Mouse (Mus musculus) midbrain, embryonic 13.5 days (tissue): ENCODE results near the gene Gm21954. TPM values are rescaled to one million over a fixed set of nuclear protein-coding genes. Genes with fewer than 3 reads are reported as not detected.
A peak's percentile ranks its signal among the peaks of the same experiment; 100 is the strongest.

ENCODE experiments used
- ATAC-seq: fragments of 200-750 bp; cut with Nextera tagmentation; 2 replicates; pipeline ENCODE4 v1.8.0; 2017; ENCODE audit warnings: mild to moderate bottlenecking, moderate TSS enrichment, moderate library complexity
- H3K27ac ChIP-seq: fragments of 300-500 bp; sonication (generic); 2 replicates; pipeline ENCODE4 v1.5.1; 2015; ENCODE audit warnings: inconsistent platforms, mild to moderate bottlenecking, moderate library complexity
- H3K27me3 ChIP-seq: fragments of 300-500 bp; sonication (generic); 2 replicates; pipeline ENCODE4 v1.6.1; 2015; ENCODE audit warnings: mild to moderate bottlenecking, inconsistent platforms
- H3K36me3 ChIP-seq: fragments of 300-500 bp; sonication (generic); 2 replicates; pipeline ENCODE4 v1.6.1; 2015; ENCODE audit warnings: mild to moderate bottlenecking, inconsistent platforms
- H3K4me1 ChIP-seq: fragments of 300-500 bp; sonication (generic); replicated peaks from 2 replicates; pipeline ENCODE4 v1.6.1; 2015; ENCODE audit warnings: inconsistent platforms
- H3K4me2 ChIP-seq: fragments of 300-500 bp; sonication (generic); replicated peaks from 2 replicates; pipeline ENCODE4 v1.6.1; 2015; ENCODE audit warnings: moderate library complexity, mild to moderate bottlenecking, inconsistent platforms
- H3K4me3 ChIP-seq: fragments of 300-500 bp; sonication (generic); replicated peaks from 2 replicates; pipeline ENCODE4 v1.5.1; 2015; ENCODE audit warnings: mild to moderate bottlenecking, inconsistent platforms
- H3K9ac ChIP-seq: fragments of 300-500 bp; sonication (generic); replicated peaks from 2 replicates; pipeline ENCODE4 v1.6.1; 2015; ENCODE audit warnings: mild to moderate bottlenecking, inconsistent platforms
- H3K9me3 ChIP-seq: fragments of 300-500 bp; sonication (generic); 2 replicates; pipeline ENCODE4 v1.6.1; 2016; ENCODE audit warnings: mild to moderate bottlenecking, inconsistent platforms
- WGBS: fragments of 180-500 bp; shearing (Covaris S2); methylation state at CpG from one replicate; pipeline ENCODE4 v1.1.7; 2015; 5-methylcytosine and 5-hydroxymethylcytosine counted together
- polyA plus RNA-seq: library from polyadenylated mRNA; unstranded; fragments of >200 nt; fragmentation: Nextera tagmentation; extraction: Ambion mirVana; gene quantifications from 2 replicates; pipeline ENCODE4 v1.2.1, GENCODE M21; 2015

The Gm21954 gene
- polyA plus RNA-seq, 1 experiment from 2014 or later: not detected

GRCm38 (mm10) chr3:55492021-55492420 is 20.0 kb upstream of the Gm21954 start:
- Histone ChIP-seq H3K27ac (no peak overlapping the region), H3K27me3 (no peaks in the 10 kb centered on the region), H3K4me1 (peaks cover 11% of the 10 kb centered on the region; the same call in 1 of the 2 replicates), H3K9me3 (no peaks in the 10 kb centered on the region), H3K36me3 (peaks cover 43% of the 10 kb centered on the region), H3K4me3 (no peak overlapping the region), H3K9ac (no peak overlapping the region), H3K4me2 (no peak overlapping the region)
- 68% methylated on average over 6 of the region's 6 CpGs for WGBS
- ATAC-seq: no peak

DNA sequence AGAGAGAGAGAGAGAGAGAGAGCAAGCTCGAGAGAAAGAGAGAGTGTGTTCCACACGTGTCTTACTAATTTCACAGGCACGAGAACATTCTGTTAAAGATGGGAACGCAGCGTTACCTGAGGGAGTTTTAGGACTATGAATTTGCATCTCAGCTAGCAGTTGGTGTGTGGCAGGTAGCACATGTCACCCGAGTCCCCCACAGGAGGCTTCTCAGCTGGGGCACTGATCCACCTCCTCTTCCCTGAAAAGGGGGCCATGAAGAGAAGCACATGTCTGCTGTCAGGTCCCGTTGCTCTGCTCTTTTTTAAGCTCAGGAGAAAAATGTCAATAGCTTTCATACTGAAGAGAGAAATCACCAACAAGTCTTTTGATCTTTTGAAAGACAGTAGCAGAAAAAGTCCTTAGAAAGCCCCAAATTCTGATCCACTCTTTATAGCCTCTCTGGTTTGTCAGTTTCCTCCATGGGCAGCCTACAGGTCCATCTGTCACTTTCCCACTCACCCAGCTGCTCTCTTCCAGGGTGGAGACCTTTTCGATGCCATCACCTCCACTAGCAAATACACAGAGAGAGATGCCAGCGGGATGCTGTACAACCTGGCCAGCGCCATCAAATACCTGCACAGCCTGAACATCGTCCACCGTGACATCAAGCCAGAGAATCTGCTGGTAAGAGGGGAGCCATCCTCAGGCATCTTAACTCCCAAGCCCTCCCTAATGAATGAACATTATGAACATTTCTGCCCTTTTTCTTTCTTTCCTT is 17.4 kb upstream of the Gm21954 start:
- H3K4me3 ChIP-seq: no peak overlapping the region
- peaks cover 62% of the 10 kb centered on the region for H3K36me3 ChIP-seq
- ATAC-seq: no peak
- no peak overlapping the region for H3K9ac ChIP-seq
- 82% methylated on average over 12 of the region's 12 CpGs for WGBS
- 0 out of 2 replicates have a peak, but pooled peaks cover 4% of the 10 kb centered on the region for H3K4me1 ChIP-seq
- no peak overlapping the region for H3K27ac ChIP-seq
- no peaks in the 10 kb centered on the region for H3K27me3 ChIP-seq
- H3K9me3 ChIP-seq: no peaks in the 10 kb centered on the region
- no peak overlapping the region for H3K4me2 ChIP-seq

DNA sequence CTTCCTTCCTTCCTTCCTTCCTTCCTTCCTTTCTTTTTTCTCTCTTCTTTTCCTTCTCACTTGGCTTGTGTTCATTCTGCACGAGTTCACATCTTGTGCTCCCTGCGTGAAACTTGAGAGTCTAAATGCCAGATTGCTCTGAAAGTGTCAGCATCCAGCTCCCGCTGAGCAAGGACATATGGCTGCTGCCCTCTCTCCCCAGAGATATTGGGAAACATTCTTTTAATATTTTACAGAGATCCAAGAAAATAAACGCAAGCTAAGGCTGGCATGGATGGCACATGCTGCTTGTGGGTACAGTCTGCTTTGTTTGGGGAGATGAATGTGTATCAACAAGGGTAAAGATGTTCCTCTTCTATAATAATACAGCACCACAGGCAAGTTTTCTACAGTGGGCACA is 11.3 kb upstream of the Gm21954 start:
- H3K27me3 ChIP-seq: no peaks in the 10 kb centered on the region
- H3K27ac ChIP-seq: no peak overlapping the region
- H3K36me3 ChIP-seq: peaks cover 49% of the 10 kb centered on the region
- H3K9me3 ChIP-seq: no peaks in the 10 kb centered on the region
- H3K9ac ChIP-seq: no peak overlapping the region
- no peaks in the 10 kb centered on the region for H3K4me1 ChIP-seq
- no peak overlapping the region for H3K4me3 ChIP-seq
- no peak for ATAC-seq
- WGBS: 60% methylated on average over 4 of the region's 4 CpGs
- no peak overlapping the region for H3K4me2 ChIP-seq

DNA sequence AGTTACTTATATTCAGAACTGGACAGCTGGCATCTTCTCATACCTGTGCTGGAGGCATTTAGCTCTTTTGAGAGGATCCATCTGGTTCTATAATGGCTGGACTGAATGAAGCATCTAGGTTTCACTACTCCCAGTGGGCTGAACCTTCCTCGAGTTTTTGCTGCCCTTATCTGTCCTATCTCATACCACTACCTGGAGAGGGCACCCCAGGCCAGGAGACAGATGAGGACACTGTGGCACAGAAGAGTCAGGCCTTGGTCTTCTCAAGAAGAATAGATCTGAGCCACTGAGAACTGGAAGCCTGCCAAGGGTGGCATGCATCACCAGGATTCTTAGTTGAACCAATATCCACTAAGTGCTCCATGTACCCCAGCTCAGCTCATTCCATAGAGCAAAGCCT is 9.1 kb upstream of the Gm21954 start:
- no peaks in the 10 kb centered on the region for H3K27me3 ChIP-seq
- 79% methylated on average over 1 of the region's 1 CpGs for WGBS
- H3K36me3 ChIP-seq: peaks cover 37% of the 10 kb centered on the region
- H3K27ac ChIP-seq: no peak overlapping the region
- H3K9ac ChIP-seq: no peak overlapping the region
- no peaks in the 10 kb centered on the region for H3K9me3 ChIP-seq
- H3K4me1 ChIP-seq: no peaks in the 10 kb centered on the region
- no peak for ATAC-seq
- no peak overlapping the region for H3K4me2 ChIP-seq
- H3K4me3 ChIP-seq: no peak overlapping the region

GRCm38 (mm10) chr3:55479306-55479705 is 7.3 kb upstream of the Gm21954 start:
- Histone ChIP-seq H3K4me3 (no peak overlapping the region), H3K4me2 (no peak overlapping the region), H3K4me1 (peaks cover 5% of the 10 kb centered on the region; the same call in 1 of the 2 replicates), H3K36me3 (peaks cover 25% of the 10 kb centered on the region), H3K9ac (no peak overlapping the region), H3K9me3 (no peaks in the 10 kb centered on the region), H3K27ac (no peak overlapping the region), H3K27me3 (no peaks in the 10 kb centered on the region)
- no peak for ATAC-seq
- 92% methylated on average over 4 of the region's 4 CpGs for WGBS

DNA sequence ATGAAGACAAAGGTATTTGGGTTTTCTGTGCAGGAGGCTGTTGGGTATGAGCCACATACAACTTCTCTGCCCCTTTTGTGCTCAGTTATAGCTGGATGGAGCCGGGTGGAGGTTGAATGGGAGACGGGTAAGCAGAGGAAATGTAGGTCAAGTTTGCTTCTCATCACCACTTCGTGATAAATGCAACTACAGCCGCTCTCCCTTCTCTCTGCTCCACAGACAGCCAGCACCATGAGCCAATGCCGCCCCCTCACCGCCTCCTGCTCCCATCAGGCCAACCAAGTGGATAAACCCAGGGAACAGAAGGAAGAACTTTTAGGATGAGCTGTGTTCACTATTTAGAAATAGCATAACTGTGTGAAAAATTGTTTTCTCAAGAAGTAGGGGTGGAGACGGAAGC is 4.7 kb upstream of the Gm21954 start:
- Histone ChIP-seq H3K9me3 (no peaks in the 10 kb centered on the region), H3K27me3 (no peaks in the 10 kb centered on the region), H3K36me3 (peaks cover 15% of the 10 kb centered on the region), H3K9ac (no peak overlapping the region), H3K27ac (no peak overlapping the region), H3K4me2 (no peak overlapping the region), H3K4me3 (no peak overlapping the region), H3K4me1 (peaks cover 6% of the 10 kb centered on the region; the same call in 1 of the 2 replicates)
- WGBS: 93% methylated on average over 7 of the region's 7 CpGs
- no peak for ATAC-seq

DNA sequence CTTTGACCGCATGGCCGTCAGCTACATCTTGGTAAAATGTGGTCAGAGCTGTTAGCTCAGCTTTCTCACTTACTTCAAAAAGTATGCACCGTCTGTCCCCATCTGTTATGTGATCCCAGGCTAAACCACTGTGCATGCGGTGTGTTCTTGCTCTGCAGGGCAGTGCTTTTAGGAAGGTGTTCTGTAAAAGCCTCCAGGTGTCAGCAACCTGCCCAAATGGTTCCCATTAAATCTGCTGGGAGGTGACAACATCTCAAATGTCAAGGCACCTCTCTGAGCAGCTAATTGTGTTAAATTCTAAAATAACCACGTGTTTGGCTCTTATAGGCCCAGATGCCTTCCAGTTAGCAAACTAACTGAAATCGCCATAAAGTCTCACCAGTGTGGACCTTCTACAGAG is 1.1 kb upstream of the Gm21954 start:
- no peak overlapping the region for H3K4me2 ChIP-seq
- no peaks in the 10 kb centered on the region for H3K36me3 ChIP-seq
- H3K9ac ChIP-seq: no peak overlapping the region
- WGBS: 81% methylated on average over 6 of the region's 6 CpGs
- H3K4me1 ChIP-seq: peaks cover 6% of the 10 kb centered on the region; the same call in 1 of the 2 replicates
- H3K27me3 ChIP-seq: no peaks in the 10 kb centered on the region
- no peak for ATAC-seq
- H3K27ac ChIP-seq: no peak overlapping the region
- H3K9me3 ChIP-seq: no peaks in the 10 kb centered on the region
- no peak overlapping the region for H3K4me3 ChIP-seq

- Histone ChIP-seq H3K9me3 (no peaks in the 10 kb centered on the region), H3K4me3 (no peak overlapping the region), H3K4me2 (no peak overlapping the region), H3K27ac (no peak overlapping the region), H3K36me3 (0 out of 2 replicates have a peak, but pooled peaks cover 4% of the 10 kb centered on the region), H3K27me3 (peaks cover 5% of the 10 kb centered on the region; the same call in 1 of the 2 replicates), H3K4me1 (peaks cover 44% of the 10 kb centered on the region), H3K9ac (no peak overlapping the region)
- no peak for ATAC-seq
- WGBS: 60% methylated on average over 9 of the region's 9 CpGs
Observed at GRCm38 (mm10) chr3:55466348-55466747, 5.7 kb downstream of the Gm21954 start.

GRCm38 (mm10) chr3:55465785-55466184 is 6.2 kb downstream of the Gm21954 start:
- Histone ChIP-seq H3K4me2 (no peak overlapping the region), H3K27ac (peak overlapping the region; percentile 26; the same call in 1 of the 2 replicates), H3K9me3 (no peaks in the 10 kb centered on the region), H3K9ac (no peak overlapping the region), H3K36me3 (0 out of 2 replicates have a peak, but pooled peaks cover 4% of the 10 kb centered on the region), H3K4me1 (peaks cover 50% of the 10 kb centered on the region), H3K27me3 (peaks cover 5% of the 10 kb centered on the region; the same call in 1 of the 2 replicates), H3K4me3 (no peak overlapping the region)
- WGBS: 79% methylated on average over 8 of the region's 8 CpGs
- no peak for ATAC-seq

- Histone ChIP-seq H3K27me3 (peaks cover 5% of the 10 kb centered on the region; the same call in 1 of the 2 replicates), H3K36me3 (peaks cover 10% of the 10 kb centered on the region; the same call in 1 of the 2 replicates), H3K4me3 (no peak overlapping the region), H3K27ac (no peak overlapping the region), H3K9ac (no peak overlapping the region), H3K4me2 (no peak overlapping the region), H3K4me1 (peaks cover 53% of the 10 kb centered on the region), H3K9me3 (no peaks in the 10 kb centered on the region)
- 33% methylated on average over 3 of the region's 3 CpGs for whole genome bisulfite sequencing
- ATAC-seq: no peak
Observed at GRCm38 (mm10) chr3:55464226-55464625, 7.8 kb downstream of the Gm21954 start.

- no peak overlapping the region for H3K9ac ChIP-seq
- H3K9me3 ChIP-seq: no peaks in the 10 kb centered on the region
- H3K4me1 ChIP-seq: peaks cover 53% of the 10 kb centered on the region
- peaks cover 5% of the 10 kb centered on the region; the same call in 1 of the 2 replicates for H3K27me3 ChIP-seq
- no peak for ATAC-seq
- peak overlapping the region; percentile 48 for H3K27ac ChIP-seq
- 89% methylated on average over 4 of the region's 4 CpGs for WGBS
- H3K4me2 ChIP-seq: 0 out of 2 replicates have a peak overlapping the region, but pooled peaks have one; percentile 4
- H3K36me3 ChIP-seq: peaks cover 10% of the 10 kb centered on the region; the same call in 1 of the 2 replicates
- no peak overlapping the region for H3K4me3 ChIP-seq
Observed at GRCm38 (mm10) chr3:55462904-55463668, 8.9 kb downstream of the Gm21954 start.
